Mouse (Mus musculus): ENCODE data around the gene Slc28a1. TPM values are rescaled to one million over a fixed set of nuclear protein-coding genes. Genes with fewer than 3 reads are reported as not detected.
"Not testable (repeated sequence)": the region's sequence is repeated elsewhere in the genome, so short reads cannot be mapped to it uniquely, and the experiment has no call there.

Slc28a1 gene
- total RNA-seq, 1 experiment from 2014 or later: not detected

- ATAC-seq (replicated peaks; ENCODE audit: low read depth, poor library complexity, severe bottlenecking): 0 out of 2 replicates have a peak, but pooled peaks have one; percentile 19
Observed at GRCm38 (mm10) chr7:81161666-81162065, 47.1 kb downstream of the Slc28a1 start.

GRCm38 (mm10) chr7:81162345-81162744 is 47.7 kb downstream of the Slc28a1 start:
- peak; percentile 82 for ATAC-seq (replicated peaks; ENCODE audit: low read depth, poor library complexity, severe bottlenecking)

GRCm38 (mm10) chr7:81164411-81164810 is 49.8 kb downstream of the Slc28a1 start:
- ATAC-seq (replicated peaks; ENCODE audit: low read depth, poor library complexity, severe bottlenecking): no peak

GRCm38 (mm10) chr7:81167124-81167523 is 52.5 kb downstream of the Slc28a1 start:
- peak; percentile 67 for ATAC-seq (replicated peaks; ENCODE audit: low read depth, poor library complexity, severe bottlenecking)

- no peak for ATAC-seq (replicated peaks; ENCODE audit: low read depth, poor library complexity, severe bottlenecking)
Observed at GRCm38 (mm10) chr7:81169351-81169750, 54.8 kb downstream of the Slc28a1 start.

GRCm38 (mm10) chr7:81173931-81174330 is 59.3 kb downstream of the Slc28a1 start:
- ATAC-seq (replicated peaks; ENCODE audit: low read depth, poor library complexity, severe bottlenecking): no peak

- no peak for ATAC-seq (replicated peaks; ENCODE audit: low read depth, poor library complexity, severe bottlenecking)
Observed at GRCm38 (mm10) chr7:81174654-81175053, 60.1 kb downstream of the Slc28a1 start.

DNA sequence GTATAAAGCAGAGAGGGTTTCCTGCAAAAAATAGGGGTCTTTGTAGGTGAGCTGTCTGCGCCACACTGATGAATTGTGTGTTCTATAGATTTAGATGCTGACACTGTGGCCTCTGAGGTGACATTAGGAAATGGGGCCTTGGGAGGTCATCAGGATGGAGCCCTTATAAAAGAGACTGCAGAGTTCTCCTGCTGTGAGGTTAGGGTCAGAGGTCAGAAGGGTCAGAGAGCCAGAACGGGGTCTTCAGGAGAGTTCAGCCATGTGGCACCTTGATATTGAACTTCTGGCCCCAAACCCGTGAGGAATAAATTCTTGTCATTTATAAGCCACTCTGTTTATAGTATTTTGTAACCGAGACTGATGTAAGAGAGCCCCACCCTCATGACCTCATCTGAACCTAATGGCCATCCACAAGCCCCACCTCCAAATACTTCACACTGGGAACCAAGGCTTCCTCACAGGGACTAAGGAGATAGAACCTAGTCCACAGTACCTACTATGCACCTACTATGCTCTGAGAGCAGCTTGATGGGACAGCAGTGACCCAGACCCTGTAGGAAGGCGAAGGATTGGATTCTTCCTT is 61.7 kb downstream of the Slc28a1 start:
- ATAC-seq (replicated peaks; ENCODE audit: low read depth, poor library complexity, severe bottlenecking): no peak

DNA sequence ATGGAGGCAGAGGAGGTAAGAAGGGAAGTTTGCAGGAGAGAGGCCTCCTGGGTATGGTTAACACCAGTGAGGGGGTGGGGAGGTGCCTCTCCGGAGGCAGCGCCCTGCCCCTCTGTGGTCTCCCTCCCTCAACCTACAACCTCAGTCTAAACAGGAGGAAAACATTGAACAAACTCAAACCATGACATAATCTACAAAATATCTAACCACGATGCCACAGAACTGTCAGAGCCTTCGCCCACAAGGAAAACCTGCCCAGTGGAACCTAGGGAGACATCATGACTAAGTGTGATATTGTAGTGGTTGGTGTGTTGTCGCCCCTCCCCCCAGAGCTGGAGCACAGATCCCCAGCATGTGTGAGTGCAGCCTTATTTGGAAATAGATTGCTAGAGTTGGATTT is 64.9 kb downstream of the Slc28a1 start:
- ATAC-seq (replicated peaks; ENCODE audit: low read depth, poor library complexity, severe bottlenecking): peak; percentile 84

DNA sequence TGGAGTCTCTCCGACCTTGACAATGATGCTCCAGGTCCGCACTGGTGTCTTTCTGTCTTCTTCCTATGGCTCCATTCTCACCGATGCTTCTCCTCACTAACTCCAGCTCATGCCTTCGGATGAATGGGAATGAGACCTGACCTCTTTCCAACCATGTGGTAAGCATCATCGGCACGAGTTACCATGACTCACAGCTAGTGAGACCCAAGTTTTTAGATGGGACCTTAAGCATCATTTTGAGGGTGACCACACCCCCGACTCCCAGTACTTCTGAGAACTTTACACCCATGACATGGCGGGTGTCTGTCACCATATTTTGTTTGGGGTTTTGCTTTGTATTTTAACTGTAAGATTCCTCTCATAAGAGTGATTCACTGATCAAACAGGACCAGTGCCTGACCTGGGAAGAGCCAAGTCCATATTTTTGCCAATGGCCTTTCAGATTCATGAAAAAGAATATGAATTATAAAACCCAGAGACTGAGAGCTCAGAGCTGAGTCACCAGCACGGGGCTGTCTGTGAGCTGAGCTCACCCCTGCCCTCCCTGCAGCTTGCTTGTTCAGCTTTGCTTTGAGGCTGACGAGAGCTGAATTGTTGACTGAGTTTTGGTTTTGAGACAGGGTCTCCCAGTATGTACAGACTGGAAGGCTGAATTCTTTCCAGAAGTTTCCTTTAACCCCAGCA is 68.0 kb downstream of the Slc28a1 start:
- no peak for ATAC-seq (replicated peaks; ENCODE audit: low read depth, poor library complexity, severe bottlenecking)

- no peak for ATAC-seq (replicated peaks; ENCODE audit: low read depth, poor library complexity, severe bottlenecking)
Observed at GRCm38 (mm10) chr7:81183181-81183580, 68.6 kb downstream of the Slc28a1 start.

DNA sequence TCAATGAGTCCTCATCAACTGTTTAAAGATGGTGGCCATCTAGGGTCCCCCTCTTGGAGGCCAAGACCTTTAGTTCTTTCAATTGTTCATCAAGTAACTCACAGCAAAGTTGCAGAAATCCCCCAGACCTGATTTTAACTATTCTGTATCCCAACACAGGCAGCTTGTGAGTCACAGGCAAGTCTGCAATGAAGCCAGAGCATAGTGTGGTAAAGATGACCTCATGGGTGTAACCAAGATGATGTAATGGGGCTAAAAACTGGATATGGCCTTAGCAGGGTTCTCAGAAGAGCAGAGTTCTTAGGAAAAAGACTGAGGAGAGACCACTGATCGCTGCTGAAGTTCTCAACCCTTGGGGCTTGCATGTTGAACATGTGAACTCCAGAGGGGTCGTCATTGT is 69.5 kb downstream of the Slc28a1 start:
- no peak for ATAC-seq (replicated peaks; ENCODE audit: low read depth, poor library complexity, severe bottlenecking)

GRCm38 (mm10) chr7:81184651-81185050 is 70.1 kb downstream of the Slc28a1 start:
- ATAC-seq (replicated peaks; ENCODE audit: low read depth, poor library complexity, severe bottlenecking): no peak

DNA sequence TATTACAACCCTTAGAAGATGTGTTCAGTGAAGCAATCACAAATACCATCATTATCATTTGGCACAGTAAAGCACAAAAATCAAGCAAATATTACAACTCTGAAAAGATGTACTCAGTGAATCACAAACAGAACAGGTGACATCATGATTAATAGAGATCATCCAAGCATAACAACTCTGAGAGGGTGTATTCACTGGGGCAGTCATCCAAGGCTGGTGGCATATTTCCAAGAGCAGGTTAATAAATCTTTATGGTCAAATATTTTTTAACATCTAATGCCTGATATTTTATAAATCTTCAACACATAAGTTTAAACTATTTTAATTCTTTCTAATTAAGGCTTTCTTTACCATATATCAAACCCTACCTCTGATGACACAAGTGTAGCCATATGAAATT is 71.4 kb downstream of the Slc28a1 start:
- ATAC-seq (replicated peaks; ENCODE audit: low read depth, poor library complexity, severe bottlenecking): not testable (repeated sequence)

- no peak for ATAC-seq (replicated peaks; ENCODE audit: low read depth, poor library complexity, severe bottlenecking)
Observed at GRCm38 (mm10) chr7:81189180-81189579, 74.6 kb downstream of the Slc28a1 start.

GRCm38 (mm10) chr7:81195509-81195908 is 80.9 kb downstream of the Slc28a1 start:
- no peak for ATAC-seq (replicated peaks; ENCODE audit: low read depth, poor library complexity, severe bottlenecking)

GRCm38 (mm10) chr7:81196796-81197195 is 82.2 kb downstream of the Slc28a1 start:
- no peak for ATAC-seq (replicated peaks; ENCODE audit: low read depth, poor library complexity, severe bottlenecking)

GRCm38 (mm10) chr7:81198538-81198937 is 83.9 kb downstream of the Slc28a1 start:
- no peak for ATAC-seq (replicated peaks; ENCODE audit: low read depth, poor library complexity, severe bottlenecking)

GRCm38 (mm10) chr7:81199109-81199508 is 84.5 kb downstream of the Slc28a1 start:
- ATAC-seq (replicated peaks; ENCODE audit: low read depth, poor library complexity, severe bottlenecking): no peak

GRCm38 (mm10) chr7:81199757-81200156 is 85.2 kb downstream of the Slc28a1 start:
- peak; percentile 85 for ATAC-seq (replicated peaks; ENCODE audit: low read depth, poor library complexity, severe bottlenecking)

DNA sequence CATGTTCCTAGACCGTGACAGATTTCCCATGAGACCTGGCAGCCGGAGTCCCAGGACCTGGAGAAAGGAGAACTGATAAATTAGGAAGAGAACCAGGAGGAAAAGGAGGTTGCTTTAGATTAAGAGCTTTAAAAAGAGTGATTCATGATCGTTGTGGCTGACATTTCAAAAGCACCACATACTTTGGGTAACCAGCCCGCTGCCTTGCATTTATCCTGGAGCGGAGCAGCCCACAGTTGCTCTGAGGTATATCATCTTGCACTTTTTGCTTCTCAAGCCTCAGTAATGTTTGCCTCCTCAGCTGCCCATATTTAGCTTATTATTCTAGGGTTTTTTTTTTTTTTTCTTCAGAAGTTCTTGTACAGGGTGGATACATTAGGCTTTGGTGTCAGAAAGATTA is 87.8 kb downstream of the Slc28a1 start:
- no peak for ATAC-seq (replicated peaks; ENCODE audit: low read depth, poor library complexity, severe bottlenecking)

- not testable (repeated sequence) for ATAC-seq (replicated peaks; ENCODE audit: low read depth, poor library complexity, severe bottlenecking)
Observed at GRCm38 (mm10) chr7:81203576-81203975, 89.0 kb downstream of the Slc28a1 start.

Data from common myeloid progenitor, adult 5-6 weeks (primary cell).